9 mouse cellular contexts compared by ENCODE assay signal in the genomic region with DNA sequence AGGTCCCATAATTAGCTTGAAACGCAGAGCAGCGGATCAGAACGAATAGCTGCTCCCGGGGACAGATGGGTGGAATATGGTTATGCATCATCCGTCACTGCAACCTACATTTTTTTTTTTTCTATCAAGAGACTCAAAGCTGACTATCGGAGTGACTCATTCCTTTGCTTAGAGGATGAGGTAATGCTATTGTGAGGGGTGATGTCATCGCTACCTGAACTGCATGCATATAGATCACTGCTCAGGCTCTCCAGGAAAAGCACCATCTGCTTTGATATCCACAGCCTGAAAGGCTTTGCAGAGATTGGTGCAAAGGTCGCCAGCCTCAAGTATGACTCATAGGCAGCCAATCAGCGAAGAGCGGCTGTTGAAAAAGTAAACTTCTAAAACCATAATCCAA. TPM values are rescaled to one million over a fixed set of nuclear protein-coding genes. Genes with fewer than 3 reads are reported as not detected.
DNase-seq lines count a peak whose midpoint lies in the region; ATAC-seq and TF ChIP-seq lines count a peak whose summit lies in the region.
"Had no signal": no experiment of that assay in that cellular context is flagged by ENCODE, and none has a peak within 500 bp of the region (broad histone marks: within the 10 kb centered on the region; RNA-seq: fewer than 3 reads in every experiment).

No protein-coding gene starts in this region.

- 18% methylated on average over 10 of the region's 10 CpGs for WGBS in large intestine, adult 2 months

- peak; percentile 17 to 45 for DNase-seq in urinary bladder, adult 18-20 months (ENCODE audit: low spot score in 2 of 2)
- DNase-seq in urinary bladder, adult 2 months (ENCODE audit: low spot score) = no peak
- peak; percentile 83 for DNase-seq in brain, embryonic 14.5 days (ENCODE audit: low read depth)
- DNase-seq in large intestine, adult 2 months (ENCODE audit: low read depth, low spot score) = peak; percentile 85
- DNase-seq in naive thymus-derived CD4-positive, alpha-beta T cell, adult 2 months (ENCODE audit: low read depth) = peak; percentile 72
- DNase-seq in thymus, adult 18-20 months = no peak
- DNase-seq in gastrocnemius, postnatal 4 days (ENCODE audit: low spot score in 2 of 2) = no peak

- TF ChIP-seq CTCF in brain, embryonic 14.5 days (IDR thresholded peaks at IDR 0.05; ENCODE audit: borderline replicate concordance, extremely low read depth, insufficient read depth, insufficient read length) = no peak

- peak; percentile 87 for ATAC-seq in frontal cortex, adult (ENCODE audit: low TSS enrichment)

- TF ChIP-seq POLR2A in brain, embryonic 14.5 days (IDR thresholded peaks at IDR 0.05; ENCODE audit: borderline replicate concordance, extremely low read depth, insufficient read depth, insufficient read length, poor library complexity, severe bottlenecking) = no peak

RNA-seq across cellular contexts. Expression of a gene that starts 27.8 kb away (rescaled TPM):
- 15.6 and 16.3 TPM in 2 replicates for polyA plus RNA-seq in urinary bladder, adult 2 months (2012; rRNA removed)
- polyA plus RNA-seq in brain, embryonic 14.5 days (2012; rRNA removed) = 17.2 and 20.2 TPM in 2 replicates
- 12.1 and 15.7 TPM in 2 replicates for polyA plus RNA-seq in large intestine, adult 2 months (2012; rRNA removed)
- 10 to 100 TPM; 20.3 to 22.2 TPM for total RNA-seq in gastrocnemius, postnatal 4 days (2021)

RNA-seq across cellular contexts. Expression of a gene that starts 46.6 kb away (rescaled TPM):
- polyA plus RNA-seq in urinary bladder, adult 2 months (2012; rRNA removed) = not detected in 2 replicates
- not detected in 2 replicates for polyA plus RNA-seq in brain, embryonic 14.5 days (2012; rRNA removed)
- polyA plus RNA-seq in large intestine, adult 2 months (2012; rRNA removed) = not detected in 2 replicates
- total RNA-seq in gastrocnemius, postnatal 4 days (2021) = not detected
- polyA plus RNA-seq: erythroblast, embryonic 14.5 days had no signal

Comparison
In these comparisons a context has a peak if more than half of its experiments do, and no peak if none do; other contexts are left out.
1. DNase-seq: peak in urinary bladder, adult 18-20 months (2 of 2), brain, embryonic 14.5 days (single experiment), large intestine, adult 2 months (single experiment) and naive thymus-derived CD4-positive, alpha-beta T cell, adult 2 months (single experiment); none in urinary bladder, adult 2 months (single experiment), thymus, adult 18-20 months (0 of 2) and gastrocnemius, postnatal 4 days (0 of 2).